Mouse (Mus musculus) ES-E14 (cell line): ENCODE results near the gene Abcf1.
"Not testable (repeated sequence)": the region's sequence is repeated elsewhere in the genome, so short reads cannot be mapped to it uniquely, and the experiment has no call there.

Experiments used
- MAFK ChIP-seq: IDR thresholded peaks from 2 replicates; pipeline ENCODE4 v1.6.1; 2014; ENCODE audit warnings: mild to moderate bottlenecking, low read depth, low read length, inconsistent platforms; ENCODE audit not compliant: insufficient read depth
- ZNF384 ChIP-seq: IDR thresholded peaks from 2 replicates; pipeline ENCODE4 v1.6.1; 2012; ENCODE audit warnings: low read depth, low read length, inconsistent platforms

GRCm38 (mm10) chr17:35952559-35952958 lies 17.0 kb downstream of the Abcf1 start:
- not testable (repeated sequence) for TF ChIP-seq MAFK, ZNF384
